Mouse (Mus musculus) bone marrow macrophage, adult 2 months (primary cell): ENCODE data around the gene Usp31. TPM values are rescaled to one million over a fixed set of nuclear protein-coding genes. Genes with fewer than 3 reads are reported as not detected.

ENCODE experiments used
- H3K27ac ChIP-seq: 2 replicates; pipeline ENCODE4 v1.5.1; 2012; ENCODE audit warnings: low read depth, low read length; ENCODE audit not compliant: insufficient read depth
- H3K4me1 ChIP-seq: 2 replicates; pipeline ENCODE4 v1.6.1; 2012; ENCODE audit warnings: low read length; ENCODE audit not compliant: control insufficient read depth, insufficient read depth
- H3K4me3 ChIP-seq: 2 replicates; pipeline ENCODE4 v1.5.1; 2012; ENCODE audit warnings: mild to moderate bottlenecking, low read length, moderate library complexity; ENCODE audit not compliant: insufficient read depth
- CTCF ChIP-seq: IDR thresholded peaks from 2 replicates; pipeline ENCODE4 v1.5.1; 2012; ENCODE audit warnings: low read depth, mild to moderate bottlenecking, low read length, moderate library complexity
- POLR2A ChIP-seq: IDR thresholded peaks from 2 replicates; pipeline ENCODE4 v1.6.1; 2012; ENCODE audit warnings: mild to moderate bottlenecking, low read depth, low read length, borderline replicate concordance
- polyA plus RNA-seq: library from polyadenylated mRNA; stranded (reverse); fragments of >200 nt; gene quantifications from 2 replicates; pipeline ENCODE4 v1.2.4, GENCODE M21; 2012; ENCODE audit not compliant: missing spikeins, insufficient read depth, insufficient read length

Gene Usp31
- polyA plus RNA-seq, 1 experiment: 5.0 TPM

- no peak for TF ChIP-seq CTCF
- no peak for TF ChIP-seq POLR2A
Observed at GRCm38 (mm10) chr7:121622835-121623420, 84.1 kb downstream of the Usp31 start.

GRCm38 (mm10) chr7:121622433-121622832 is 84.6 kb downstream of the Usp31 start:
- Histone ChIP-seq H3K4me3 (no peak overlapping the region), H3K4me1 (no peaks in the 10 kb centered on the region), H3K27ac (no peak overlapping the region)
- TF ChIP-seq CTCF: no peak
- no peak for TF ChIP-seq POLR2A

More at GRCm38 (mm10) chr7:121622835-121623420, 84.1 kb downstream of the Usp31 start:
- H3K27ac ChIP-seq: no peak overlapping the region
- no peaks in the 10 kb centered on the region for H3K4me1 ChIP-seq
- no peak overlapping the region for H3K4me3 ChIP-seq

GRCm38 (mm10) chr7:121601697-121602096 is 105.4 kb downstream of the Usp31 start:
- Histone ChIP-seq H3K4me1 (no peaks in the 10 kb centered on the region), H3K4me3 (no peak overlapping the region), H3K27ac (no peak overlapping the region)
- TF ChIP-seq CTCF (no peak), POLR2A (no peak)

- TF ChIP-seq POLR2A (no peak), CTCF (no peak)
- Histone ChIP-seq H3K4me3 (no peak overlapping the region), H3K4me1 (no peaks in the 10 kb centered on the region), H3K27ac (no peak overlapping the region)
Observed at GRCm38 (mm10) chr7:121596401-121596800, 110.7 kb downstream of the Usp31 start.

- no peak overlapping the region for H3K4me3 ChIP-seq
- TF ChIP-seq CTCF (no peak), POLR2A (no peak)
Observed at GRCm38 (mm10) chr7:121595496-121595895, 111.6 kb downstream of the Usp31 start.

GRCm38 (mm10) chr7:121595085-121595484 is 112.0 kb downstream of the Usp31 start:
- TF ChIP-seq POLR2A (no peak), CTCF (no peak)
- no peaks in the 10 kb centered on the region for H3K4me1 ChIP-seq
- no peak overlapping the region for H3K4me3 ChIP-seq
- H3K27ac ChIP-seq: no peak overlapping the region

More at GRCm38 (mm10) chr7:121595496-121595895, 111.6 kb downstream of the Usp31 start:
- Histone ChIP-seq H3K27ac (no peak overlapping the region), H3K4me1 (no peaks in the 10 kb centered on the region)

- Histone ChIP-seq H3K27ac (no peak overlapping the region), H3K4me1 (no peaks in the 10 kb centered on the region), H3K4me3 (no peak overlapping the region)
- TF ChIP-seq POLR2A: no peak
- no peak for TF ChIP-seq CTCF
Observed at GRCm38 (mm10) chr7:121594623-121595022, 112.4 kb downstream of the Usp31 start.

Other genes starting within 250 kb of the Usp31 start
- gene Scnn1g, start 27.2 kb upstream of the Usp31 start, polyA plus RNA-seq: not detected in 2 replicates
- not detected in 2 replicates for gene Scnn1b, start 157.8 kb upstream of the Usp31 start, polyA plus RNA-seq